ENCODE assay signal across 13 mouse cellular contexts in the genomic region with DNA sequence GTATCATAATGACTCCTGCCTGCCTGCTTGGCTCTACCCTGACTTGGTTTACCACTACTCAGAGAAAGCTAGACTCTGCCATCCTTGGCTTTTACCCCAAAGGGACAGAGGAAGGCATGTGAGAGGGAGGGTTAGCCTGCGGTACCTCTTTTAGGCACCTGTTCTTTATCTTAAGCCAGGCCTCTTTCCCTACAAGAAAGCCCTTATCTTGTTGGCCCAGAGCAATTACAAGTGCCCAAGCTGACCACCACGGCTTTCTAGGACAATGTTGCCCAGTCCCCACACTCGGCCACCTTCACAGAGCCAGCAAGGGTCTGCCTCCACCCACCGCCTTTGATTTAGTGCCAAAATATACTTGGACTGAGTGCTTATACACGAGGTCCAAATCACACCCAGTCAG.
"Had no signal": no experiment of that assay in that cellular context is flagged by ENCODE, and none has a peak within 500 bp of the region (broad histone marks: within the 10 kb centered on the region; RNA-seq: fewer than 3 reads in every experiment).

No protein-coding gene starts in this region.

- H3K36me3 ChIP-seq: limb, embryonic 13.5 days; midbrain, embryonic 13.5 days; neural tube, embryonic 12.5 days had no signal

- H3K9me3 ChIP-seq: midbrain, embryonic 13.5 days; neural tube, embryonic 12.5 days had no signal

- H3K27ac ChIP-seq: limb, embryonic 13.5 days; midbrain, embryonic 13.5 days; neural tube, embryonic 12.5 days had no signal

- H3K4me2 ChIP-seq: limb, embryonic 13.5 days; midbrain, embryonic 13.5 days; neural tube, embryonic 12.5 days had no signal

- DNase-seq: kidney, adult 11 months; kidney, postnatal 10 days; left cerebral cortex, postnatal 4 days; lung, adult 18-20 months; lung, postnatal 36 days; retina, postnatal 1 day; right cerebral cortex, postnatal 4 days; spleen, adult 18-20 months; thymus, adult 18-20 months; thymus, postnatal 14 days had no signal

- ATAC-seq: midbrain, embryonic 13.5 days had no signal

- H3K9ac ChIP-seq: limb, embryonic 13.5 days; midbrain, embryonic 13.5 days; neural tube, embryonic 12.5 days had no signal

- H3K27me3 ChIP-seq: limb, embryonic 13.5 days; midbrain, embryonic 13.5 days; neural tube, embryonic 12.5 days had no signal

- H3K4me3 ChIP-seq: limb, embryonic 13.5 days; midbrain, embryonic 13.5 days; neural tube, embryonic 12.5 days had no signal
